Mouse (Mus musculus) inflammation-experienced regulatory T-cells, adult 16 weeks (primary cell): ENCODE measurements around the gene Flrt3. TPM values are rescaled to one million over a fixed set of nuclear protein-coding genes. Genes with fewer than 3 reads are reported as not detected.

Experiments used
- polyA plus RNA-seq: library from polyadenylated mRNA; unstranded; fragments of 100-300 nt; shearing (Covaris generic); gene quantifications from one replicate; pipeline ENCODE4 v1.2.1, GENCODE M21; 2017

Gene Flrt3
- polyA plus RNA-seq: not detected

GRCm38 (mm10) chr2:140670963-140671702 is at the start of gene Flrt3:
Gene Flrt3, minus strand, starts transcription at chr2:140671469.

